Mouse (Mus musculus) spleen, adult 18-20 months (tissue): ENCODE measurements around the gene Gstp2.
"Not testable (repeated sequence)": the region's sequence is repeated elsewhere in the genome, so short reads cannot be mapped to it uniquely, and the experiment has no call there.

Source experiments
- DNase-seq, 2 experiments: peaks; one replicate each; pipeline ENCODE4 v3.0.0; 2022; ENCODE audit warnings: mixed read lengths in 2 of 2

The Gstp2 gene

GRCm38 (mm10) chr19:4046866-4047254 is 1.0 kb upstream of the Gstp2 start:
- DNase-seq = no peak

- not testable (repeated sequence) for DNase-seq
These were observed 1.7 kb downstream of the Gstp2 start for GRCm38 (mm10) chr19:4044109-4044508.

DNA sequence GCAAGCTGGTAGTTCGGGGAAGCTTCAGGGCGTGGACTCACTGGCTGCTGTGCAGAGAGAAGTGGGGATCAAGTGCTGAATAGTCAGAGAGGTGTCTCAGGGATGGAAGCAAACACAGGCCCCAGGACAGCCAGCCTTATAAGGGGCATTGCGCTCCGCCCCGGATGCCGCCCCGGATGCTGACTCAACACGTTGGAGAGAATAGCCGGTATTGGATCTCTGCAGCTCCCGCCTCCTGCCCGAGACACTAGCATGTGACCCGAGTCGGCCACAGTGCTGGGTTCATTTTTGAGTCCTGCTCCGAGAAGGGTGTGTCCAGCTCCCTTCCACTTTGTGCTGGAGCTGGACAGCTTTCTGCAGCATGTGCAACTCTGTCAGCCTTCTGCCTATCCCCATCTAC is 3.7 kb downstream of the Gstp2 start:
- DNase-seq = no peak

GRCm38 (mm10) chr19:4041500-4041899 is 4.3 kb downstream of the Gstp2 start:
- not testable (repeated sequence) for DNase-seq

- DNase-seq = not testable (repeated sequence)
These were observed 4.9 kb downstream of the Gstp2 start for GRCm38 (mm10) chr19:4040941-4041340.

DNA sequence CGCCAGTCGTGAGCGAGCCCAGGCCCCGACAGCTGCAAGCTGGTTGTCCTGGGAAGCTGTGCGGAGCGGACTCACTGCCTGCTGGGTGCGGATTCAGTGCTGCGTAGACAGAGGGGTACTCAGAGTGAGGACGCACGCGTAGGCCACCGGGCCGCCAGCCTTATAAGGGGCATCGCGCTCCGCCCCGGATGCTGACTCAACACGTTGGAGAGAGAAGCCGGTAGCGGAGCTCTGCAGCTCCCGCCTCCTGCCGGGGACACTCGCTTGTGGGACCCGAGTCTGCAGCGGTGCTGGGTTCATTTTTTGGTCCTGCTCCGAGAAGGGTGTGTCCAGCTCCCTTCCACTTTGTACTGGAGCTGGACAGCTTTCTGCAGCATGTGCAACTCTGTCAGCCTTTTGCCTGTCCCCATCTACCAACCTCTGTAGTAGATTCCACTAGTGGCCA is 8.0 kb downstream of the Gstp2 start, which contains the start of gene Gstp1:
Gene Gstp1, minus strand, starts transcription at position 198 of the 445 bp plus-strand sequence.
- peak; percentile 81 to 88 for DNase-seq

- not testable (repeated sequence) for DNase-seq
These were observed 8.6 kb downstream of the Gstp2 start for GRCm38 (mm10) chr19:4037154-4037787.

DNA sequence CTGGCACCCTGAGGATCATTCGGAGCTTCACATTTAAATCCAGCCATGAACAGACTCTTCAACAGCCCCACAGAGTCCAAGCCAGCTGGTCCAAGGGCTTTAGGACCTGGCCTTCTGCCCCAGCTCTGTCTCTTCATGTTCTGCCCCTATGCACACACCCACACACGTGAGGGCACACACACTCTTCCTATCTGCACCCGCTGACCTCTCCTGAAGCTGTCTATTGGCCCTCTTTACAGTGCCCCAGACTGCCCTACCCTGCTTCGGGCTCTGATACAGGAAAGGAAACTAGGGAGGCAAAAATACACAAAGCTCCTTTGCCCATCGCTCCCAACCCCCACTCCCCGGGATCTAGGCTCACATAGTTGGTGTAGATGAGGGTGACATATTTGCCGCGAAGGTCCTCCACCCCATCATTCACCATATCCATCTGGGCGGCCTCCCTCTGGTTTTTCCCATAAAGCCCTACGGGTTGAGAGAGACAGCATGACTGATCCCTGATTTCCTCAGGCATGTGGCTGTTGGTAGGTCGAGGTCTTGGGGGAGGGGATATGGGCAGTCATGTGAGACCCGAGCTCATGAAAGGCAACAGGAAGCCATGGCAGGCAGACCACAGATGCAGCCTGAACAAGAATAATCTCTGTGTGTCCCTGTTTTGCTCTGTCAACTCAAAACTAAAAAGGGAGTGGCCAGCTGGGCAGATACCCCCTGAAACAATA is 9.3 kb downstream of the Gstp2 start:
- DNase-seq = no peak

DNA sequence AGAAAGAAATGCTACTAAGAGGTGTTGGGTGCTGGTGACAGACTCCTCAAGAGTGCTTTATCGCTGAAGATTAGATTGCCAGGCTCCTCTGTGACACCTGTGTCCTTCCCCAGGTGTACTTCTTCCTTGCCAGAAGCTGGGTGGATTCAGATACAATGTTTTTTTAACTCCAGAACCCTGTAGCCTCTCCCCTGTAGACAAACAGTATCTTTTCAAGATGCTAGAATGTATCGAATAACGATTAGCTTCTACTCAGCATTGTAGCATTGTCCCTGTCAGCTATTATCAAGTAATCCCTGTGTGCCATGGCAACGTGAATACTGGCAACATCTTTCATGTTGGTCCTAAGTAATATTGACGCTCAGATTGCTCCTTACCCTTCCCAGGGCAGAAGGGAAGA is 12.1 kb downstream of the Gstp2 start:
- no peak for DNase-seq

DNA sequence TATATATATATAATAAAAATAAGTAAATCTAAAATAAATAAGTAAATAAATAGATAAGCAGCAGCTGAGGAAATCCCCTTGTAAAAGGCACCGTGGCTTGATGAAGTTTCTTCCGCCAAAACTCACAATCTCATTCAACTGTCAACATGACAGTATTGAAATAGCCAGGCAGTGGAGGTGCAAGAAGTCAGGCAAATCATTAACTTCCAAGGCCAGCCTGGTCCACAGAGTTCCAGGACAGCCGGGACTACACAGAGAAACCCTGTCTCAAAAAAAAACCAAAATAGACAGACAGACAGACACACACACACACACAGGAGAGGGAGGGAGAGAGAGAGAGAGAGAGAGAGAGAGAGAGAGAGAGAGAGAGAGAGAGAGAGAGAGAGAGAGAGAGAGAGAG is 12.5 kb downstream of the Gstp2 start:
- DNase-seq = no peak

DNA sequence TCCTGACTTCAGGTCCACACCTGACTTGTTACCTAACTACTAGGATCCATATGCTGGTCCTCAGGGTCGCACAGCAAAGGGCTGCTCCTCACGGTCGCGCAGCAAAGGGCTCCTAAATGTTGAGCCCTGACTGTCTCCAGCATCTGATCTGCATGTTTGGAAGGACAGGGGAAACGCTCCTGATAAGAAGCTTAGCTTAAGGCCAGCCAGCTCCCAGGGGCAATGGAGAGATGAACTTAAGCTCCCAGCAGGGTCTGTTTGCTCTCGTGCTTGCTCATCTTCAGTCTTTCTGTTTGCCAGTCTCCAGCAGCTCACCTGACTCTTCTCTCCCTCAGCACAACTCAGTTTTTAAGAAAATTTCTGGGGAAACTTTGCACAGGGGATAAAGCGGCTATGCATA is 13.2 kb downstream of the Gstp2 start:
- DNase-seq = no peak

GRCm38 (mm10) chr19:4027576-4027975 is 18.2 kb downstream of the Gstp2 start:
- no peak for DNase-seq

DNA sequence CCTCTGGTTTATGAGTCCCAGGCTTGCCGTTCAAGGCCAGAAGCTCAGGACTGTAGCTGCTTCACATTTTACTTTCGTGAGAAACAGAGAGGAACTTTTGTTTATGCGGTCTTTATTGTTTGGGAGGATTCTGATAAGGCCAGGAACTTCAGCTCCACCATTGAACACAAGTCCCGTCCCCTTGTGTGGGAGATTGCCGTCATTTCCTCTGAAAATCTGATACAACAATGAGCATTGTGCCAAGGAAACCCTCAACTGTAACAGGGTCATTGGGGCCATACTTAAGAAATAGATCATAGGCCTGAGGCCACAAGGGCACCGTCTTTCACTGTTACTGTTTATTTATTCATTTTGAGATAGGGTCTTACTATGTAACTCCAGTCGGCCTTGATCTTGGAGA is 22.6 kb downstream of the Gstp2 start:
- no peak for DNase-seq

GRCm38 (mm10) chr19:4018743-4019583 is 26.9 kb downstream of the Gstp2 start:
- peak; percentile 44 to 60 for DNase-seq

DNA sequence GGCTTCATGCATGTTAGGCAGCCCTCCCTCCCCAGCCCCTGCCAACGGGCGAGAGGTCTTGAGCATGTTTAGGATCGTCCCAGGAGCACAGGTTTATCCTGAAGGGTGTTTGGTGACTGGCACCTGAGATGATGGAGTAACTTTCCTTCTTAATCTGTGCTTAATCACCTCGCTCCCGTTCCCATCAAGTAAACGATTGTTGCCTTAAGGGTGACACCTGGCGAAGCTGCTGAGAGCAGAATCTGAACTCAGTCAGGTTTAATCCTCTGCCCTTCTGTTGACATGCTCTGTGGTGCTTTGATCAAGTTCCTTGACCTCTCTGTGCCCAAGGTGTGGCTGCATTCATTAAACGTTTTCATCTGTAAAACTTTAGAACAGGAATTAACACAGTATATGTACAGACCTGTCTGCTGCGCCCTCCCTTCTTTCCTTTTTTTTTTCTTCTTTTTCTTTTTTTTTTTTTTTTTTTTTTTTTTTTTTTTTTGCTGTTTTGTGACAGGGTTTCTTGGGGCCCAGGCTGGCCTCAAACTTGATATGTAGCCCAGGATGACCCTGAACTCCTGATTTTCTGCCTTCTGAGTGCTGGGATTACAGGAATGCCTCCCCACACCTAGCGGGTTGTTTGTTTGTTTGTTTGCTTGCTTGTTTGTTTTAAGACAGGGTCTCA is 27.8 kb downstream of the Gstp2 start:
- DNase-seq = no peak

DNA sequence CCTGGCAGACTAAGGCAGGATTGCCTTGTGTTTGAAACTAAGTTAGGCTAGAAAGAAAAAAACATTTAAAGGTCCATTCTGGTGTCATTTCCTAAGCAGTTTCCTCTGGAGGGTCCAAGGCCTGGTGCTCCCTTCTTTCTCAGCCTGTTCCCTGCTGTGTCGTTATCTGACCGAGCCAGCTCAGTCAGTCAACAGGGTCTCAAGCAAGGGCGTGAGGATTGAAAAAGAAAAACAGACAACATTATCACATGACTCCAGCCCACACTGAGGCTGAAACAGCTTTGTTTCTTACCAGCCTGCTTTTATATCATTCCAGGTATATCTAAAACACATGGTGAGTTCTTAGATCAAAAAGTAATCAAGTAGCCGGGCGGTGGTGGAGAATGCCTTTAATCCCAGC is 30.2 kb downstream of the Gstp2 start:
- DNase-seq = no peak

GRCm38 (mm10) chr19:4014802-4015201 is 31.0 kb downstream of the Gstp2 start:
- DNase-seq = no peak

DNA sequence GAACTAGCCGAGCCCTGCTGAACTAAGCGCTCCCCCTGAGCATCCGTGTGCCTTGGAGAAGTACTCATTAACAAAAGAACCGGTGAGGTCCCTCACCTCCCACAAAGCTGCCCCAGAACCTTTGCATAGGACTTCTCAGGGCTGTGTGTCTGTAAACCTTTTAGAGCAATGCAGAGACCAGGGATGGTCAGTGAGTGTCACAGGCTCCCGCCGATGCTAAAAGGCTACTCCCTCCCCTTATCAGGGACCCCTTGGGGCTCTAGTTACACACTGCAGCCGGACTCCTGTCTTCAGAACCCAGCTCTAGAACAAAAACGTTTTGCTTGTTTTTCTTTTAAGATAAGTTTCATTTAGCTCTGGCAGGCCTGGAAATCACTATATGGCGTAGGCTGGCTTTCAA is 32.8 kb downstream of the Gstp2 start:
- no peak for DNase-seq

DNA sequence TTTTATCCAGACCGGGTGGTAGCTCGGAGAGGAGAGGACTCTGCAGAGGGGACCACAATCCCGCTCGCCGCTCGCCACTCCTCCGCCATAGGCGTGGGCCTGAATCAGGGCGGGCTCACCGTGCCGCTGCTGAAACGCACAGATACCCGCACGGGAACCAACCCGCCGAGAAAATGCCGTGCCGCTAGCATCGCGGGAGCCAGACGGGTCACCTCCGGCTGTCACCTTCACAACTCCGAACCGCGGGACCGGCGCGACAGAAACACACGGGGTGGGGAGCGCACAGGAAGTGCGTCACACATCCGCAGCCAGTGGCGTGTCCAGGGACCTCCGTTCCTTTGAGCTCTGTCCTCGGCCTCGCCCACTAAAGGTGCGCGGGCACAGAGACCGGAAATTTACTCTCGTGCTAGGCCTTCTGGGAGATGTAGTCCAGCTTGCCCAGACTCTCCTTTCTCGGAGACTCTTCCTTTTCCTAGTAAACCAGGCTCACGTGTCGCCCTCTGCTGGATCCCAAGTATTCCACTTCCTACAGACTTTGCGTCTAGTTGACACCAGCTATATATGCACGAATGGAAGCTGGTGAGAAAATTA is 33.3 kb downstream of the Gstp2 start, which contains the start of gene Ndufv1:
Gene Ndufv1, minus strand, starts transcription at position 375 of the 591 bp plus-strand sequence.
- DNase-seq = peak; percentile 87 to 90

DNA sequence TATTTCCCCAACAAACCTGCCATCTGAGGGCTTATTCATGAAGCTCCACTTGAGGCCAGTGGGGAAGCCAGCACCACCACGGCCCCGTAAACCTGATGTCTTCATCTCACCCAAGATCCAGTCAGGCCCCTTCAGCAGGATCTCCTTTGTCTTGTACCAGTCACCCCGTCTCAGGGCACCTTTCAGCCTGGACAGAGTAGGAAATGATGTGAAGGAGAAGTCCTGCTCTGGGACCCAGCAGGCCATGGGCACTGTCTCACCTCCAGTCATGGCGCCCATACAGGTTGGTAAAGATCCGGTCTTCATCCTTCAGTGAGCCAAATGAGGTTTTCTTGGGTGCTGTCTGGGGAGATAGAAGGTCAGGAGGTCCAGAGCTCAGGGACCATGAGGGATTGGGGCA is 34.7 kb downstream of the Gstp2 start:
- no peak for DNase-seq

- DNase-seq = no peak
These were observed 39.9 kb downstream of the Gstp2 start for GRCm38 (mm10) chr19:4005971-4006370.

- no peak for DNase-seq
These were observed 40.7 kb downstream of the Gstp2 start for GRCm38 (mm10) chr19:4005091-4005490.
